Mouse (Mus musculus): ENCODE measurements around the gene Ntm. TPM values are rescaled to one million over a fixed set of nuclear protein-coding genes. Genes with fewer than 3 reads are reported as not detected.
A peak's percentile ranks its signal among the peaks of the same experiment; 100 is the strongest.

The Ntm gene
- total and polyA plus RNA-seq, 3 experiments: 1.6 to 1.9 (median 1.8) TPM

- H3K79me2 ChIP-seq (replicated peaks; ENCODE audit: control insufficient read depth, insufficient read depth, low read length): no peaks in the 10 kb centered on the region
- no peaks in the 10 kb centered on the region; the same call in 1 of the 2 replicates for H3K36me3 ChIP-seq (ENCODE audit: control insufficient read depth, insufficient read depth, low read length)
- intact Hi-C loops (cut with DNase I): loop anchor here (5.0 kb wide), 1 partner anchor 63 kb away; no protein-coding TSS in a partner anchor
- no peak overlapping the region for H3K27ac ChIP-seq
- H3K4me3 ChIP-seq: no peak overlapping the region
- no peaks in the 10 kb centered on the region; the same call in 1 of the 2 replicates for H3K4me1 ChIP-seq (ENCODE audit: control insufficient read depth, insufficient read depth, low read length)
- no peak for DNase-seq
- no peak overlapping the region for H3K9ac ChIP-seq (ENCODE audit: low read depth, low read length)
- H3K27me3 ChIP-seq (ENCODE audit: control insufficient read depth, insufficient read depth, low read length): no peaks in the 10 kb centered on the region
- TF ChIP-seq CTCF (IDR thresholded peaks at IDR 0.05) (no peak), EP300 (IDR thresholded peaks at IDR 0.05; ENCODE audit: insufficient read depth, low read depth, low read length) (no peak), POLR2A (IDR thresholded peaks at IDR 0.05; ENCODE audit: insufficient read depth, low read depth, low read length) (no peak)
Observed at GRCm38 (mm10) chr9:29285144-29285543, 677.8 kb downstream of the Ntm start.

DNA sequence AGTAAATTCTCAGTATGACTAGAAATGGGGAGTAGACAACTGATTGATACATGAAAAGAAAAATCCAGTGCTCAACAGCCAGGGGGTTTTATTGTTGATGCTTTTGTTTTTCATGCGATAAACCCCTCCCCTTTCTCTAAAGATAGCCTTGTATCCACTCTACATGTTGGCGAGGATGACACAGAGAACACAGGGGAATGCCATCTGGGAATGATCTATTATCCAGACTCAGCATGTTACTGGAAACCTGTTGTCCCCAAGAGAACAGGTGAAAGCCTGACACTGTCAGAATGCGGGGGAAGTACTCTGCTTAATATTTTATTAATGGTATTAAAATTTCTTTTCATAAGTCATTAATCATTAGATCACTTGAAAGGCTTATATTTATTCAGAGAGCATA is 690.1 kb downstream of the Ntm start:
- H3K4me1 ChIP-seq (ENCODE audit: control insufficient read depth, insufficient read depth, low read length): no peaks in the 10 kb centered on the region
- H3K36me3 ChIP-seq (ENCODE audit: control insufficient read depth, insufficient read depth, low read length): no peaks in the 10 kb centered on the region
- no peaks in the 10 kb centered on the region for H3K79me2 ChIP-seq (replicated peaks; ENCODE audit: control insufficient read depth, insufficient read depth, low read length)

GRCm38 (mm10) chr9:29269988-29270387 is 693.0 kb downstream of the Ntm start:
- DNase-seq: no peak
- Histone ChIP-seq H3K27ac (no peak overlapping the region), H3K9ac (ENCODE audit: low read depth, low read length) (no peak overlapping the region), H3K27me3 (ENCODE audit: control insufficient read depth, insufficient read depth, low read length) (no peaks in the 10 kb centered on the region), H3K4me3 (no peak overlapping the region), H3K79me2 (replicated peaks; ENCODE audit: control insufficient read depth, insufficient read depth, low read length) (no peaks in the 10 kb centered on the region), H3K36me3 (ENCODE audit: control insufficient read depth, insufficient read depth, low read length) (no peaks in the 10 kb centered on the region), H3K4me1 (ENCODE audit: control insufficient read depth, insufficient read depth, low read length) (no peaks in the 10 kb centered on the region)
- no peak for TF ChIP-seq CTCF (IDR thresholded peaks at IDR 0.05)
- no peak for TF ChIP-seq POLR2A (IDR thresholded peaks at IDR 0.05; ENCODE audit: insufficient read depth, low read depth, low read length)
- no peak for TF ChIP-seq EP300 (IDR thresholded peaks at IDR 0.05; ENCODE audit: insufficient read depth, low read depth, low read length)
- intact Hi-C loops (cut with DNase I): no loop called here
- WGBS: 58% methylated on average over 6 of the region's 6 CpGs

More for the DNA sequence above, 690.1 kb downstream of the Ntm start:
- Histone ChIP-seq H3K27ac (no peak overlapping the region), H3K27me3 (ENCODE audit: control insufficient read depth, insufficient read depth, low read length) (no peaks in the 10 kb centered on the region), H3K9ac (ENCODE audit: low read depth, low read length) (no peak overlapping the region), H3K4me3 (no peak overlapping the region)
- no peak for TF ChIP-seq EP300 (IDR thresholded peaks at IDR 0.05; ENCODE audit: insufficient read depth, low read depth, low read length)
- TF ChIP-seq CTCF (IDR thresholded peaks at IDR 0.05): no peak
- TF ChIP-seq POLR2A (IDR thresholded peaks at IDR 0.05; ENCODE audit: insufficient read depth, low read depth, low read length): no peak
- WGBS: 88% methylated on average over 3 of the region's 3 CpGs
- intact Hi-C loops (cut with DNase I): no loop called here
- DNase-seq: no peak

- H3K9ac ChIP-seq (ENCODE audit: low read depth, low read length): no peak overlapping the region
- no peaks in the 10 kb centered on the region for H3K27me3 ChIP-seq (ENCODE audit: control insufficient read depth, insufficient read depth, low read length)
- no peaks in the 10 kb centered on the region for H3K4me1 ChIP-seq (ENCODE audit: control insufficient read depth, insufficient read depth, low read length)
- WGBS: 86% methylated on average over 2 of the region's 2 CpGs
- H3K36me3 ChIP-seq (ENCODE audit: control insufficient read depth, insufficient read depth, low read length): no peaks in the 10 kb centered on the region
- TF ChIP-seq POLR2A (IDR thresholded peaks at IDR 0.05; ENCODE audit: insufficient read depth, low read depth, low read length) (no peak), CTCF (IDR thresholded peaks at IDR 0.05) (no peak), EP300 (IDR thresholded peaks at IDR 0.05; ENCODE audit: insufficient read depth, low read depth, low read length) (no peak)
- no peak overlapping the region for H3K27ac ChIP-seq
- no peak for DNase-seq
- H3K79me2 ChIP-seq (replicated peaks; ENCODE audit: control insufficient read depth, insufficient read depth, low read length): no peaks in the 10 kb centered on the region
- intact Hi-C loops (cut with DNase I): no loop called here
- no peak overlapping the region for H3K4me3 ChIP-seq
Observed at GRCm38 (mm10) chr9:29269277-29269646, 693.7 kb downstream of the Ntm start.

DNA sequence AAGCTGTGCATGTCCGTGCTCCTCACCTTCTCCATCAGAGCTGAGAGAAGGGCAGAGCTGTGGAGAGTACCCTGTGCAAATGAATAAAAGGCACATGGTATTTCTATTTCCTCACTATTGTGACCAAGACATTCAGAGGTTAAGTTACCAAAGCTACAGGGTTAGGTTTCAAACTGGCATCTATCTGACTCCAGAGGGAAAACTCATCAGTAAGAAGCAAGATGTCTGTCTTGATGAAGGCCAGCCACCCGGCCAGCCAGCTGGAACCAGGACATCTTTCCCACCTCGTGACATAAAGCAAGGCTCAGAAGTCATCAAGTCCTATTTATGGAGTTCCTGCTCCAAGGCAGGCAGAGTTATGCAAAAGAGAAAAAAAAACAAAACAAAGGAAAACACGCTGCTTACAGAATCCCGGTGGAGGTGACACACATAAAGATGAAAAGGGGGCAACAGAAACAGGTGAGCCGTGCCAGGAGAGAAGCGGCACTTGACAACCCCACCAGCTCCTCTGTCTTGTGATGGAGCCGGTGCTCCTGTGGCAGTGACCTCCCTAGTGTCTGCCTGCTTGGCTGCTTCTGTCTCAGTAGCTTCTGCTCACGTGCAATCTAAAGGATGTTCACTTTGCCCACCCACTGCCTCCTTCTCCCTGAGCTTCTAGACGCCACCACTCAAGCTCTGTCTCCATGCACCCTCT is 694.2 kb downstream of the Ntm start:
- WGBS: 39% methylated on average over 10 of the region's 10 CpGs
- Histone ChIP-seq H3K27ac (no peak overlapping the region), H3K9ac (ENCODE audit: low read depth, low read length) (no peak overlapping the region), H3K4me1 (ENCODE audit: control insufficient read depth, insufficient read depth, low read length) (no peaks in the 10 kb centered on the region), H3K79me2 (replicated peaks; ENCODE audit: control insufficient read depth, insufficient read depth, low read length) (no peaks in the 10 kb centered on the region), H3K4me3 (no peak overlapping the region), H3K36me3 (ENCODE audit: control insufficient read depth, insufficient read depth, low read length) (no peaks in the 10 kb centered on the region), H3K27me3 (ENCODE audit: control insufficient read depth, insufficient read depth, low read length) (no peaks in the 10 kb centered on the region)
- intact Hi-C loops (cut with DNase I): no loop called here
- TF ChIP-seq POLR2A (IDR thresholded peaks at IDR 0.05; ENCODE audit: insufficient read depth, low read depth, low read length): no peak
- no peak for TF ChIP-seq CTCF (IDR thresholded peaks at IDR 0.05)
- TF ChIP-seq EP300 (IDR thresholded peaks at IDR 0.05; ENCODE audit: insufficient read depth, low read depth, low read length): no peak
- peak in 1 of 2 experiments; percentile 30 for DNase-seq

- TF ChIP-seq CTCF (IDR thresholded peaks at IDR 0.05): no peak
Observed at GRCm38 (mm10) chr9:29267663-29268062, 695.3 kb downstream of the Ntm start.

More at GRCm38 (mm10) chr9:29267663-29268062, 695.3 kb downstream of the Ntm start:
- Histone ChIP-seq H3K4me3 (no peak overlapping the region), H3K27me3 (ENCODE audit: control insufficient read depth, insufficient read depth, low read length) (no peaks in the 10 kb centered on the region), H3K4me1 (ENCODE audit: control insufficient read depth, insufficient read depth, low read length) (no peaks in the 10 kb centered on the region), H3K9ac (ENCODE audit: low read depth, low read length) (no peak overlapping the region), H3K36me3 (ENCODE audit: control insufficient read depth, insufficient read depth, low read length) (no peaks in the 10 kb centered on the region), H3K27ac (no peak overlapping the region), H3K79me2 (replicated peaks; ENCODE audit: control insufficient read depth, insufficient read depth, low read length) (no peaks in the 10 kb centered on the region)
- WGBS: 46% methylated on average over 3 of the region's 3 CpGs
- DNase-seq: no peak
- intact Hi-C loops (cut with DNase I): no loop called here

Data from heart, adult 2 months (tissue).